Mouse (Mus musculus): ENCODE measurements at regions not wholly inside any gene's neighbourhood (a gene's known extent, or its start where the extent isn't known, plus 50 kb on each side); places are given as distances from the start of the nearest gene placed in this dataset.

DNA sequence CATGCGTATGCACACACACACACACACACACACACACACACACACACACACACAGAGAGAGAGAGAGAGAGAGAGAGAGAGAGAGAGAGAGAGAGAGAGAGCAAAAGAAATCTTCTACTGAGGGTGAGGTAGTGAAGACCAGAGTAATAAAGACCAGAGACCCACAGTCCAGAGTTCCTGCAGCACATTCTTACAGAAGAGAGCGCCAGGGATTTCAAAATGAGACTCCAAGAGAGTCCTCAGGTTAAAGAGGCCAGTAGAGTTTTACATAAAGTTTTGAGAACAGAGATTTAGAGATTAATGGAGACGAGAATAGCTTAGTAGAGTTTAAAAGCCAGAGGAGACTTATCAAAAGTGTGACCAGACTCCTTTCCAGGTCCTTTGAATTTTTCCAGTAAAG is 324.6 kb upstream of the Slc24a2 start:
- Histone ChIP-seq H3K79me2 (replicated peaks; ENCODE audit: control insufficient read depth, extremely low read depth, insufficient read depth, poor library complexity, severe bottlenecking) (no peaks in the 10 kb centered on the region), H3K27ac (ENCODE audit: insufficient read depth, low read depth) (no peak overlapping the region), H3K9ac (ENCODE audit: insufficient read depth, low read depth) (no peak overlapping the region), H3K4me1 (ENCODE audit: control insufficient read depth in 1 of 2, insufficient read depth in 2 of 2) (no peaks in the 10 kb centered on the region), H3K36me3 (replicated peaks in 1 of 2; ENCODE audit: control insufficient read depth in 1 of 2, insufficient read depth in 1 of 2, low read length in 1 of 2) (no peaks in the 10 kb centered on the region), H3K4me3 (replicated peaks in 1 of 3; ENCODE audit: low read depth in 2 of 3, low read length in 2 of 3, poor library complexity in 1 of 3) (no peak overlapping the region), H3K4me2 (ENCODE audit: insufficient read depth, low read depth, poor library complexity, severe bottlenecking) (no peak overlapping the region), H3K9me3 (replicated peaks; ENCODE audit: low read length) (no peaks in the 10 kb centered on the region), H3K27me3 (replicated peaks) (no peaks in the 10 kb centered on the region)
- TF ChIP-seq USF2 (conservative IDR thresholded peaks at IDR 0.05; ENCODE audit: low read depth, low read length) (no peak), MAZ (IDR thresholded peaks at IDR 0.05; ENCODE audit: low read depth, low read length) (no peak), UBTF (IDR thresholded peaks at IDR 0.05; ENCODE audit: low read depth, low read length) (no peak), ZKSCAN1 (IDR thresholded peaks at IDR 0.05; ENCODE audit: borderline replicate concordance, low read depth, low read length) (no peak), HCFC1 (IDR thresholded peaks at IDR 0.05; ENCODE audit: low read depth, low read length) (no peak), USF1 (IDR thresholded peaks at IDR 0.05; ENCODE audit: low read depth, low read length) (no peak), JUND (conservative IDR thresholded peaks at IDR 0.05; ENCODE audit: low read depth, low read length) (no peak), MXI1 (IDR thresholded peaks at IDR 0.05; ENCODE audit: low read depth, low read length) (no peak), PAX5 (IDR thresholded peaks at IDR 0.05; ENCODE audit: low read length) (no peak), SIN3A (IDR thresholded peaks at IDR 0.05; ENCODE audit: low read length) (no peak)
- in situ Hi-C loops (cut with MboI; ENCODE audit: low pct_ligation_motif_present, low pct_unique_long_range_greater_than_20kb, low sequenced_read_pairs), result no loop called here
- DNase-seq (ENCODE audit: extremely low read depth), result no peak
- dilution Hi-C loops (cut with MboI; ENCODE audit: extremely low pct_ligation_motif_present, extremely low pct_unique_long_range_greater_than_20kb, low sequenced_read_pairs), result no loop called here
